Mouse (Mus musculus): ENCODE measurements around the gene Gm16405. TPM values are rescaled to one million over a fixed set of nuclear protein-coding genes. Genes with fewer than 3 reads are reported as not detected.
"Not testable (repeated sequence)": the region's sequence is repeated elsewhere in the genome, so short reads cannot be mapped to it uniquely, and the experiment has no call there.

Gene Gm16405
- total RNA-seq (2017), result not detected in 2 replicates

DNA sequence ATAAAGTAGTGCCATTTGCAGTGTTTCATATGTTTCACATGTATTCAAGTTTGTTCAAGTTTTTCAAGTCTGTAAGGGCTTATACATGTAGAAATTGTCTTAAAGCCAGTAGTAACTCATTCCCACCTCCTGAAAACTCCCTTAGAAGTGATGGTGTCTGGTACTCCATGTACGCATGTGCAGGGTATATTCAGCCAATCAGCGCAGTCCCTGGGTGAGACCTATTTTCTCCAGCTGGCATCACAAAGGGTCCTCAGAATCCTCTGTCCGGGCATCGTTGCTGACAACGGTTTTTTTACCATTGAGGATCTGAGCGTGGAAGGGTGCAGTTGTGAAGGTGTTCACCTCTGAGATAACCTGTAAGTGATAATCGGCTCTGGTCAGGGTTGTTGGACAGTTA is at the start of gene Gm16405:
TSS of gene Gm16405 (plus strand) at position 301 of the 400 bp plus-strand sequence.
- not testable (repeated sequence) for ATAC-seq (replicated peaks in 1 of 2; ENCODE audit: insufficient read depth in 1 of 2, low FRiP score in 2 of 2, low TSS enrichment in 1 of 2, low read depth in 1 of 2, poor library complexity in 2 of 2, severe bottlenecking in 2 of 2)

Other genes starting within 250 kb of the Gm16405 start
- not detected in 2 replicates for gene Gm16430, start 91.0 kb downstream of the Gm16405 start, total RNA-seq (2017)